Mouse (Mus musculus): Measurements from ENCODE around the gene Hook2. TPM values are rescaled to one million over a fixed set of nuclear protein-coding genes. Genes with fewer than 3 reads are reported as not detected.
A peak's percentile ranks its signal among the peaks of the same experiment; 100 is the strongest.

Gene Hook2
- polyA plus RNA-seq, 1 experiment from 2014 or later: 6.5 TPM

DNA sequence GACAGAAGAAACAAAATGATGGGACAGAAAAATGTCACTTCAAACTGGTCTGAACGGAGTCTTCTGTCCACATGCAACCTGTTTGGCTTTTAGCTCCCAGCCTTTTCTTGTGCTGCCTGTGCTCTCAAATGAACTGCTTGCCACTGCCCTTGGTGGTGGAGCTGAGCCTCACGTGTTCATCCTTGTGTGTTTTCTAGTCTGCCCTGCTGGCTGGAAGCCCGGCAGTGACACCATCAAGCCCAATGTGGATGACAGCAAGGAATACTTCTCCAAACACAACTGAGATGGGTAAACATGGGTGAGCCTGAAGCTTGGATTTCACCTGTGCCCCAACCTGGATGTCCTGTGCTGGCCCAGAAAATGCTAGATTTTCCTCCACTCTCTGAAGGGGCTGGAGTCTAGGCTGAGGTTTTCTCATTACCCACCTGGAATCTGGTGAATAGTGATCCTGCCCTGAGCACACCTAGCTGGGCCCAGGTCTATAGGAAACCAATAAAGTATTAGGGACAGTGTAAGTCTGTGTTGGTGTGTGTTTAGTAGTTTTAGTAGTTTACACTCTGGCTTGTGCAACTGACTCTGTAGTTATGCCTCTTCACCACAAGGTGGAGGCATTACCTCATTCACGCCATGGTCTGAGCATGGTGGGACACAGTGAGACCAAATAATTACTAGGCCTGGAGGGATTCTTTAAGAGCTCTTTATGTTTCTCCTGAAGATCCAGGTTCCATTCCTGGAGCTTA lies 16.4 kb upstream of the Hook2 start:
- H3K4me2 ChIP-seq: peak overlapping the region; percentile 99
- peak overlapping the region; percentile 85 for H3K4me3 ChIP-seq (replicated peaks)
- peaks cover 86% of the 10 kb centered on the region for H3K4me1 ChIP-seq (replicated peaks)
- H3K9me3 ChIP-seq (replicated peaks): no peaks in the 10 kb centered on the region
- WGBS (ENCODE audit: insufficient replicate concordance): 60% methylated on average over 4 of the region's 4 CpGs
- H3K27me3 ChIP-seq: peaks cover 15% of the 10 kb centered on the region; the same call in 1 of the 2 replicates
- H3K27ac ChIP-seq (replicated peaks): peak overlapping the region; percentile 97
- peaks cover 57% of the 10 kb centered on the region for H3K36me3 ChIP-seq (replicated peaks)
- H3K9ac ChIP-seq: peak overlapping the region; percentile 74; the same call in 1 of the 2 replicates
- ATAC-seq (ENCODE audit: insufficient read depth): no peak

DNA sequence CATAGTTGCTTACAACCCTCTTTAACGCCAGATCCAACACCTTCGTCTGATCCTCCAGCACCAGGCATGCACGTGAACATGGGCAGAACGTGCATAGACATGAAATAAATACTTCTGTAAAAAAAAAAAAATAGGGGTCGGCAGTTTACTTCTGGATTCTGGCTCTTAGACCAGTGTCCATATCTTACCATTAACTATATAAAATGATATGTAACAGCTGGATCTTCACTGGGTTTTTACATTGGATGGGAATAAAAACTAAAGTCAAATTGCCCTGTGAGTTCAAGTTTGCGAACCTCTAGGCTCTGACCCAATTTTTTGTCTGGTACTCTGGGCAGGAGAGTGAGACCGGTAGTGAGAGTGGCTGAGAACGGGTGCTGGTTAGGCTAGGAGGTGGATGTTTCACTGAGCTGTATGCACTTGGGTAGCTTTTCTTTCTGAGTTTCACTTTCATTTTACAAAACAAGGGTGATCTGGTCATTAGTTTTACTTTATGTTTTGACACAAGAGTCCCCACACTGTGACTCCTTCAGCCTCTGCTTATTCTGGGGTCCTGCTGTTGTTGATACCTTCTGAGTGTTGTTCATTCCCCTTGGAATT lies 15.8 kb upstream of the Hook2 start:
- Histone ChIP-seq H3K36me3 (replicated peaks) (peaks cover 57% of the 10 kb centered on the region), H3K27ac (replicated peaks) (peak overlapping the region; percentile 97), H3K9me3 (replicated peaks) (no peaks in the 10 kb centered on the region), H3K9ac (peak overlapping the region; percentile 74), H3K4me3 (replicated peaks) (peak overlapping the region; percentile 85), H3K4me1 (replicated peaks) (peaks cover 90% of the 10 kb centered on the region), H3K27me3 (peaks cover 21% of the 10 kb centered on the region; the same call in 1 of the 2 replicates), H3K4me2 (peak overlapping the region; percentile 99)
- 67% methylated on average over 8 of the region's 8 CpGs for WGBS (ENCODE audit: insufficient replicate concordance)
- ATAC-seq (ENCODE audit: insufficient read depth): no peak

DNA sequence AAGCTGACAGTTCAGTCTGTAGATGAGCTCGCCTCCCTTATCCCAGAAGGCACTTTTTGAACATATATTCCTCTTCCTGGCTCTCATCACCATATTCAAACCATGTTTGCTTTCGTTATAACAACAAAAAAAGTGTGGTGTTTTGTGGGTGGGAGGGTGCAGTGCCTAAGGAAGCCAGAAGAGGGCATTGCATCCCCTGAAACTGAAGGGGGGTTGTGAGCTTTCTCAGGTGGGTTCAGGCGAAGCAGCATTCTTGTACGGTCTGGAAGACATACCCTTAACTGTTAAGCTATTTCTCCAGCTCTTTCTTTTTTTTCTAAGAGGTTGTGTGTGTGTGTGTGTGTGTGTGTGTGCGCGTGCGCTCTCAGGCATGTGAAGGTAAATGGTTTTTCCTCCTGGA lies 15.0 kb upstream of the Hook2 start:
- H3K27ac ChIP-seq (replicated peaks): peak overlapping the region; percentile 97
- WGBS (ENCODE audit: insufficient replicate concordance): 32% methylated on average over 7 of the region's 7 CpGs

DNA sequence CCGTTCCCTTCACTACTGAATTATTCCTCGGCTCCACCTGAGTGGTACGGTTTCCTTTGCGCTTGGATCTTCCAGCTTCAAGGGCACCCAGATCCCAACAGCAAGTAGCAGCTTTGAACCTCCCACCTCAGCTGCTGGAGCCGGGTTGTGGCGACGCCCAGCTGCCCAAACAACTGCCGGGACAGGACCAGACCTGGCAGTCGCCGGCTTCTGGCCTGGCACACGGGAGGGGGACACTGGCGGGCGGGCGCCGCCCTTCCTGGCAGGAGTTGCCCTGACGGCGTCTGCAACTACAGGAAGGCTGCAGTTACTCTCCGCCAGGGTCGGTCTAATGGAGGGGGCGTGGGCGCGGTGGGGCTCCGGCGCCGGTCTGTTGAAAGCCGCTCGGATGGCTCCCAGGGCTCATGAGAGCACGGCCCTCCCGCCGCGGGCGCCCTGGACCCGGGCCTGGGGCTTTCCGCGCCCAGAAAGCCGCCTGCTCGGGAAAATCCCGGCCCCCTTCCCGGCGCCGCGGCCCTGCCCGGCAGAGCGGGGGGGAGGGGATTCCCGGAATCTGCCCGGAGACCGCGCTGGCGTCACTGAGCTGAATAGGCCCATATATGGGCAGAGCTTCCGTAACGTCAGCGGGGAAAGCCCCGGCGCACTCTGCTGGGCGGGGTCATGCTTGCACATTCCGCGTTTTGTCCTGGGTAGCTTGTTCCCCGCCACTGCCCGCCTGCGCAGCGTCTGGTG lies 14.2 kb upstream of the Hook2 start:
- no peaks in the 10 kb centered on the region for H3K9me3 ChIP-seq (replicated peaks)
- WGBS (ENCODE audit: insufficient replicate concordance): under 1% methylated on average over 61 of the region's 61 CpGs
- peak overlapping the region; percentile 97 for H3K27ac ChIP-seq (replicated peaks)
- peaks cover 99% of the 10 kb centered on the region for H3K4me1 ChIP-seq (replicated peaks)
- ATAC-seq (ENCODE audit: insufficient read depth): peak; percentile 74
- peak overlapping the region; percentile 99 for H3K4me2 ChIP-seq
- peaks cover 21% of the 10 kb centered on the region; the same call in 1 of the 2 replicates for H3K27me3 ChIP-seq
- peak overlapping the region; percentile 74 for H3K9ac ChIP-seq
- peaks cover 45% of the 10 kb centered on the region for H3K36me3 ChIP-seq (replicated peaks)
- peak overlapping the region; percentile 85 for H3K4me3 ChIP-seq (replicated peaks)

More for the DNA sequence above, 15.0 kb upstream of the Hook2 start:
- peaks cover 21% of the 10 kb centered on the region; the same call in 1 of the 2 replicates for H3K27me3 ChIP-seq
- H3K9me3 ChIP-seq (replicated peaks): no peaks in the 10 kb centered on the region
- peak overlapping the region; percentile 85 for H3K4me3 ChIP-seq (replicated peaks)
- H3K4me1 ChIP-seq (replicated peaks): peaks cover 96% of the 10 kb centered on the region
- no peak for ATAC-seq (ENCODE audit: insufficient read depth)
- peak overlapping the region; percentile 99 for H3K4me2 ChIP-seq
- peaks cover 52% of the 10 kb centered on the region for H3K36me3 ChIP-seq (replicated peaks)
- H3K9ac ChIP-seq: peak overlapping the region; percentile 74

DNA sequence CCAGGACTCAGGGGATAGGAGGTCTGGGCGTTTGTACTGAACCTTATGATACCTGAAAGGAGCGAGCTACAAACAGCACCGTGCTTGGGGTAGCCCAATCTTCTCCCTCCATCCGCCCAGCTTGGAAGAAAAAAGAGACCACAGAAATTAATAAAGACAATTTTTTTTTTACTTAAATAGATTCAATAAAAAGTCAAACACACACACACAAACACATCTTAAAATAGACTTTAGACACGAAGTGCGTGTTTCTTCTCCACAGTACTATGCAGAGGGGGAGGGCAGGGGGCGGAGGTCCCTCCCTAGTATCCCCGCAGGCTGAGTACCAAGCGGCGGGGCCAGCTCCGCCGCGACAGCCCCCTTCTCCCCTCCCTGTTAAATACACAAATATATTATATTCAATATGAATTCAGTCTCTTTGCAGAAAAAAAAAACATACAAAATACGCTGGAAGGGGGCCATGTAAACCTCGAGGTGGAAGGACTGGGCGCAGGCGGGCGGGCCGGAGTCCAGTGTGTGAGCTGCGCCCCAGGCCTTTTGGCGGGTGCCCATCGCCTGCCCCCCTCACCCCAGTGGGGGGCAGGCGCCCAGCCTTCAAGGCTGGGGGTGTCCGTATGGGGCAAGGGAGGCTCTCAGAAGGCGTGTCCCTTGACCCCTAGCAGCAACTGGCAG lies 13.5 kb upstream of the Hook2 start:
- H3K36me3 ChIP-seq (replicated peaks): peaks cover 38% of the 10 kb centered on the region
- H3K9me3 ChIP-seq (replicated peaks): no peaks in the 10 kb centered on the region
- peaks cover 100% of the 10 kb centered on the region for H3K4me1 ChIP-seq (replicated peaks)
- WGBS (ENCODE audit: insufficient replicate concordance): 2% methylated on average over 25 of the region's 25 CpGs
- H3K27ac ChIP-seq (replicated peaks): peak overlapping the region; percentile 97
- peak overlapping the region; percentile 99 for H3K4me2 ChIP-seq
- H3K27me3 ChIP-seq: peaks cover 21% of the 10 kb centered on the region; the same call in 1 of the 2 replicates
- no peak for ATAC-seq (ENCODE audit: insufficient read depth)
- H3K4me3 ChIP-seq (replicated peaks): peak overlapping the region; percentile 85
- peak overlapping the region; percentile 74 for H3K9ac ChIP-seq

DNA sequence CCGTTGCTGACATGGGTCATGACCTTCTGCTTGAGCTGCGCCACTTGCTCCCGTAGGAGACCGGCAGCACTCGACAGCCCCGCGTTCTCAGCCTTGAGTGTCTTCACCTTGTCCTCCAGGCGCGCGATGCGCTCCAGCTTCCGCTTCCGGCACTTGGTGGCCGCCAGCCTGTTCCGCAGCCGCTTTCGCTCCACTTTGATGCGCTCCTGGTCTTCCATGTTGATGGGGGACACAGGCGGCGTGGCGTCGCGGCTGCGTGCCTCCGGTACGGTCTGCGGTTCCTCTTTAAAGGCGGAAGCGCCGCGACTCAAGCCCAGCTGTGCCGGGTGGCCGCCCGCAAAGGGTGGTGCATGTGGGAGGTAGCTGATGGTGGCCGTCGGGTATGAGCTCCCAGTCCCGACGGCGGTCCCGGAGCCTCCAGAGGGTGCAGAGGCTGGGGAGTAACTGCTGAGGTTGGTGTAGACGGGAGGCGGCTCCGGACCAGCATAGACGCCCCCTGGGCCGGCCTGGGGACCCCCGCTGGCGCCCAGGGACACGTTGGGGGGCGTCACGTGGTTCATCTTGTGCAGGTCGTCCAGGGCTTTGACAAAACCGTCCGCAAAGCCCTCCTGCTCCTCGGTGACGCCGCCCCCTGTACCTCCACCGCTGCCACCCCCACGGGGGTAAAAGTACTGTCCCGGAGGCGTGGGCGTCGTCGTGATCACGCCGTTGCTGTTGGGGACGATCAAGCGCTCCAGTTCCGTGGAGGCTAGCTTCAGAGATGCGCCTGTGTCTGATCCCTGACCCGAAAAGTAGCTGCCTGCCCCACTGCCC lies 12.8 kb upstream of the Hook2 start:
- ATAC-seq (ENCODE audit: insufficient read depth): no peak
- under 1% methylated on average over 70 of the region's 70 CpGs for WGBS (ENCODE audit: insufficient replicate concordance)
- peaks cover 100% of the 10 kb centered on the region for H3K4me1 ChIP-seq (replicated peaks)

DNA sequence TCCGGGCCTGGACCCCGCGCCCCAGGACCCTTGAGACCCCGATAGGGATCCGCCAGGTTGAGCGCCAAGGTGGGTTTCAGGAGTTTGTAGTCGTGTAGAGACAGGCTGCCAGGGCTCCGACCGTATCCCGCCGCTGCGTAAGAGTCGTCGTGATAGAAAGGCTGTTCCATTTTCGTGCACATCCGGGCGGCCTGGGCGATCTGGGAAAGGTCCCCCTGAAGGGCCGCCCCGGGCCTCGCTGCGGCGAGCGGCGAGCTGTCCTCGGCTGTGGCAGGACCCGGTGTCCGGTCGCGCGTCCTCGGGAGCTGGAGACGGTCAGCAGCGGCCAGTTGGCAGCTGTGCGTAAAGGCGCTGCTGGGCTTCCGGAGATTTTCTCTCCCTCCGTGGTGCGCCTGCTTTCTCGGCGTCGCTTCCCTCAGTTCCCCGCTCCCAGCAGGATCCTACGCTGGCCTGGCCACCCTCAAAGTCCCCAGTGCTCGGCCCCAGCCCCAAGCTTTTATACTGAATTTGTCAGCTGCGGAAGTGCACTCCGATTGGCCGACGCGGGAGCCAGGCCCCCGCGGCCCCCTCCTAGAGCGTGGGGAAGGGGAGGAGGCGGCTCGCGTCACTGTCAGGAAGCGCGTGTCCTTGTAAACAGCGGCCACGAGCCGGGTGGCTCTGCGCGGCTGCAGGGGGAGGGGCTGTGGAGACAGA lies 12.0 kb upstream of the Hook2 start, which contains the start of gene Junb:
TSS of gene Junb (minus strand) at position 471 of the 693 bp plus-strand sequence.
- Histone ChIP-seq H3K9ac (peak within 1 kb of the TSS; percentile 74), H3K4me3 (replicated peaks) (peak within 1 kb of the TSS; percentile 85), H3K9me3 (replicated peaks) (no peaks in the 10 kb centered on the region), H3K27me3 (peaks cover 21% of the 10 kb centered on the region; the same call in 1 of the 2 replicates), H3K4me1 (replicated peaks) (peaks cover 98% of the 10 kb centered on the region), H3K4me2 (peak within 1 kb of the TSS; percentile 99), H3K27ac (replicated peaks) (peak within 1 kb of the TSS; percentile 97), H3K36me3 (replicated peaks) (peaks cover 23% of the 10 kb centered on the region)
- ATAC-seq (ENCODE audit: insufficient read depth): peak; percentile 20
- under 1% methylated on average over 63 of the region's 63 CpGs for WGBS (ENCODE audit: insufficient replicate concordance)

More for the DNA sequence above, 12.8 kb upstream of the Hook2 start:
- H3K9me3 ChIP-seq (replicated peaks): no peaks in the 10 kb centered on the region
- H3K36me3 ChIP-seq (replicated peaks): peaks cover 30% of the 10 kb centered on the region
- H3K4me3 ChIP-seq (replicated peaks): peak overlapping the region; percentile 85
- H3K4me2 ChIP-seq: peak overlapping the region; percentile 99
- H3K27ac ChIP-seq (replicated peaks): peak overlapping the region; percentile 97
- peak overlapping the region; percentile 74 for H3K9ac ChIP-seq
- H3K27me3 ChIP-seq: peaks cover 21% of the 10 kb centered on the region; the same call in 1 of the 2 replicates

DNA sequence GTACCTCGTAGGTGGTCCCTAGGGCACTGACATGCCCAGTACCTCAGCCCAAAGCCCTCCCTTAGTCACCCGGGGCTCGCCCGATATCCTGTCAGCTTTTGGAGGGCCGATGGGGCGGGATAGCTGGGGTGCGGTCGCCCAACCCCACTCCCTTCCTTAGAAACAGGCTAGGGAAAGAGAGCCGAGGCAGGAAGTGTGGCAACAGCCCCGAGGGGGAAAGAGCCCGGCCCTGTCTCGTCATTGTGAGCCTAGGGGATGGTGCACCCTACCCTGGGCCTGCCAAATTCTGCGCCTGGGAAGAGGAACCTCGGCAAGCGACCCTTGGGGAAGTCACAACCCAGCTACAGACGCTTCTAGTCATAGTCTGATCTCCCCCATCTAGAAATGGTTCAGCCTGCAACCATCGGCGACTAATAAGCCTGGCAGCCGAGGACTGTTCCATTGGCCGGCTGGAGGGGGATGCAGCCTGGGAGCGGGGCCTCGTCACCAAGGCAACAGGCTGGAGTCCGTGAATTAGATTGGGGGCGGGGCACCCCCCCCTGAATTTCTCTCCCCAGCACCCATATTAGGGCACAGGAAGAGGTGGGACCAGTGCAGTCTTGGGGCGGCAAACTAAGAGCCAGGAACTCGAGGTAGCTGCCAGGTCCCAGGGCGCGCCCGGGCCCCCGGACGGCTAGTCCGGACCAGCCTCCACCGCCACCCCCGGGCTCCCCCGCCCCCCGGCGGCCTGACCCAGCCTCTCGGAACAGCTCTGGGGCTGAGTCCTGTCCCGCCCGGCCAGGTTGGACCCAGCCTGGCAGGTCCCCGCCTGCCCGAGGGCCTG lies 10.6 kb upstream of the Hook2 start:
- H3K27me3 ChIP-seq: peaks cover 21% of the 10 kb centered on the region; the same call in 1 of the 2 replicates
- peak overlapping the region; percentile 85 for H3K4me3 ChIP-seq (replicated peaks)
- H3K9me3 ChIP-seq (replicated peaks): no peaks in the 10 kb centered on the region
- WGBS (ENCODE audit: insufficient replicate concordance): 4% methylated on average over 42 of the region's 42 CpGs
- H3K27ac ChIP-seq (replicated peaks): peak overlapping the region; percentile 97
- H3K4me1 ChIP-seq (replicated peaks): peaks cover 98% of the 10 kb centered on the region
- peaks cover 9% of the 10 kb centered on the region for H3K36me3 ChIP-seq (replicated peaks)
- ATAC-seq (ENCODE audit: insufficient read depth): peak; percentile 33
- peak overlapping the region; percentile 99 for H3K4me2 ChIP-seq
- H3K9ac ChIP-seq: peak overlapping the region; percentile 74

Data from liver, embryonic 15.5 days (tissue).